Mouse (Mus musculus) neutrophil, adult 5-6 weeks (primary cell): ENCODE results near the gene Me3. TPM values are rescaled to one million over a fixed set of nuclear protein-coding genes. Genes with fewer than 3 reads are reported as not detected.

ENCODE experiments used
- ATAC-seq: fragments of 151-379, 151-347 bp; 2 replicates; pipeline ENCODE4 v1.8.0; 2017; ENCODE audit warnings: mild to moderate bottlenecking, moderate TSS enrichment; ENCODE audit not compliant: insufficient number of reproducible peaks, poor library complexity, low FRiP score, severe bottlenecking; ENCODE audit errors: extremely low read depth
- total RNA-seq: library from RNA; stranded (forward); fragments of 200-1000 nt; gene quantifications from 2 replicates; pipeline ENCODE4 v1.2.3, GENCODE M21; 2017

Me3 gene
- total RNA-seq, 1 experiment from 2014 or later: not detected

GRCm38 (mm10) chr7:89657183-89657582 is 25.0 kb downstream of the Me3 start:
- ATAC-seq: no peak

- no peak for ATAC-seq
Measured at GRCm38 (mm10) chr7:89657692-89658212, 25.6 kb downstream of the Me3 start.

GRCm38 (mm10) chr7:89664197-89664596 is 32.0 kb downstream of the Me3 start:
- no peak for ATAC-seq

GRCm38 (mm10) chr7:89666361-89666760 is 34.2 kb downstream of the Me3 start:
- ATAC-seq: no peak

GRCm38 (mm10) chr7:89667570-89667969 is 35.4 kb downstream of the Me3 start:
- ATAC-seq: no peak

- no peak for ATAC-seq
Measured at GRCm38 (mm10) chr7:89669461-89669860, 37.3 kb downstream of the Me3 start.

- ATAC-seq: no peak
Measured at GRCm38 (mm10) chr7:89671104-89671831, 39.1 kb downstream of the Me3 start.

- no peak for ATAC-seq
Measured at GRCm38 (mm10) chr7:89676176-89676575, 44.0 kb downstream of the Me3 start.

- no peak for ATAC-seq
Measured at GRCm38 (mm10) chr7:89677850-89678249, 45.7 kb downstream of the Me3 start.

- ATAC-seq: no peak
Measured at GRCm38 (mm10) chr7:89678719-89679118, 46.5 kb downstream of the Me3 start.

GRCm38 (mm10) chr7:89679139-89679538 is 46.9 kb downstream of the Me3 start:
- no peak for ATAC-seq

- no peak for ATAC-seq
Measured at GRCm38 (mm10) chr7:89679621-89680140, 47.5 kb downstream of the Me3 start.

GRCm38 (mm10) chr7:89680891-89681290 is 48.7 kb downstream of the Me3 start:
- no peak for ATAC-seq

- ATAC-seq: no peak
Measured at GRCm38 (mm10) chr7:89681666-89682470, 49.7 kb downstream of the Me3 start.

GRCm38 (mm10) chr7:89698186-89698585 is 66.0 kb downstream of the Me3 start:
- no peak for ATAC-seq

GRCm38 (mm10) chr7:89699668-89700350 is 67.6 kb downstream of the Me3 start:
- ATAC-seq: no peak

GRCm38 (mm10) chr7:89700511-89700910 is 68.3 kb downstream of the Me3 start:
- no peak for ATAC-seq

GRCm38 (mm10) chr7:89710776-89711175 is 78.6 kb downstream of the Me3 start:
- no peak for ATAC-seq

- ATAC-seq: no peak
Measured at GRCm38 (mm10) chr7:89713059-89713458, 80.9 kb downstream of the Me3 start.
